Mouse (Mus musculus): Measurements from ENCODE around the gene Idua. TPM values are rescaled to one million over a fixed set of nuclear protein-coding genes. Genes with fewer than 3 reads are reported as not detected.
A peak's percentile ranks its signal among the peaks of the same experiment; 100 is the strongest.

Gene Idua
- total and polyA plus RNA-seq, 3 experiments, result 6.2 to 43.2 (median 9.1) TPM

DNA sequence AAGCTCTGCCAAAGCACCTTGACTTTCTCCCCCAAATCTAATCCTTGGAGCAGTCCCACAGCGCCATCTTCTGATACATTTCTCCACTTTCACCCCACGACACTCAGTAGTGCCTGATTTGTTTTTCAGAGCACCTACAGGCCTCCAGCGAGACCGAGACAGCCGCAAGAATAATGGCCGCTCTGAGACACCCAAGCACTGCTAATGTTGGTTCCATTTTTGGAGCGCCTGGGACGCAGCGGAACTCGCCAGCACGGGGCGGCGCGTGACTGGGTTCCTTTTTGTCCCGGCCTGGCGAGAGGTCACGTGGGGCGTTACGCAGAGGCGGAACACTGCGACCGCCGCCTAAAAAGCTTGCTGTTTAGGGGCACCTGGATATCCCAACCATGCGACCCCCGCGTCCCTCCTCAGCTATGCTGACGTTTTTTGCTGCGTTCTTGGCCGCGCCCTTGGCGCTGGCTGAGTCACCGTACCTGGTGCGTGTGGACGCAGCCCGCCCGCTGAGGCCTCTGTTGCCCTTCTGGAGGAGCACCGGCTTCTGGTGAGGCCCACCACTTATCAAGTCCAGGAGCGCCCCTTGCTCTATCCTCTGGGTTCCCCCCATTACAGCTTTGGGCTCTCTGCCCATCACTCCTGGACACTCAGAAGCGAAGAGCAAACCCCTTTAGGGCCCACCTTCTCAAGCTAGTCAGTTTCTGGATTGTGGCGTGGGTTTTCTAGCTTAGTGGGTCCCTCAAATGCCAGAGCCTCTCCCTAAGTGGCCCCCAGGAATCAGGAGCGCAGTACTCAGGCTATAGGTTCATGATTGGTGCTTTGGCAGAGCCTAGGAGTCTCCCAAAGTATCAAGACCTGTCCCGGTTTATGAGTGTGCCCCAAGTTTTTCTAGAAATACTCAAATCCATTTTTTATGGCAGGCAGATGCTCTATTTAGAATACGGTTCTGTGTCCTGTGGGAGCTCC lies 9.1 kb downstream of the Idua start, which contains the start of gene Dgkq:
Dgkq (minus strand) TSS at position 696 of the 960 bp plus-strand sequence.
- peaks cover 73% of the 10 kb centered on the region for H3K4me1 ChIP-seq (ENCODE audit: insufficient read depth, low read depth, low read length)
- TF ChIP-seq GATA2 (IDR thresholded peaks at IDR 0.05; ENCODE audit: borderline replicate concordance, low read depth, low read length) (no peak), POLR2AphosphoS5 (IDR thresholded peaks at IDR 0.05; ENCODE audit: insufficient replicate concordance, low read depth, low read length) (no peak), GATA1 (IDR thresholded peaks at IDR 0.05; ENCODE audit: borderline replicate concordance, low read length) (no peak), TAL1 (conservative IDR thresholded peaks at IDR 0.05; ENCODE audit: low read depth, low read length) (no peak), CTCF (IDR thresholded peaks at IDR 0.05; ENCODE audit: low read depth, low read length) (0 out of 2 replicates have a peak, but pooled peaks have one; percentile 15)
- peaks cover 42% of the 10 kb centered on the region for H3K36me3 ChIP-seq (replicated peaks)
- peak; percentile 66 for DNase-seq (ENCODE audit: low spot score)
- H3K4me3 ChIP-seq (ENCODE audit: low read depth, low read length), result peak within 1 kb of the TSS; percentile 75
- no peaks in the 10 kb centered on the region for H3K27me3 ChIP-seq (ENCODE audit: insufficient read depth, low read length)
- ATAC-seq (ENCODE audit: extremely low read depth, insufficient number of reproducible peaks, low FRiP score, poor library complexity, severe bottlenecking), result peak; percentile 67
- H3K9me3 ChIP-seq (replicated peaks), result no peaks in the 10 kb centered on the region

DNA sequence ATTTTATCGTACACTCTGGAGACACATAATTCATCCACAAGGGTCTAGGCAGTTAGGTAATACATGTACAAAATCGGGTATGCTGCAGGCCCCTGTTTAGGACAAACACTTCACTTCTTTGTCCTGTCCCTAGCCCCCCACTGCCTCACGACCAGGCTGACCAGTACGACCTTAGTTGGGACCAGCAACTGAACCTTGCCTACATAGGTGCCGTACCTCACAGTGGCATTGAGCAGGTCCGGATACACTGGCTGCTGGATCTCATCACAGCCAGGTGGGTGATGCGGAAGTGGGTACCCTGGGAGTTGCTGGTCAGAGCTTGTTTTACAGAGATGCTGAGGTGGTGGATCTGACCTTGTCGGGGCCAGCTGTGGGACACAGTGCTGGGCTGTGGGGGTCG lies 9.9 kb downstream of the Idua start:
- H3K27me3 ChIP-seq (ENCODE audit: insufficient read depth, low read length), result no peaks in the 10 kb centered on the region
- peaks cover 75% of the 10 kb centered on the region for H3K4me1 ChIP-seq (ENCODE audit: insufficient read depth, low read depth, low read length)
- peaks cover 47% of the 10 kb centered on the region for H3K36me3 ChIP-seq (replicated peaks)
- H3K4me3 ChIP-seq (ENCODE audit: low read depth, low read length), result peak overlapping the region; percentile 75
- H3K9me3 ChIP-seq (replicated peaks), result no peaks in the 10 kb centered on the region
- TF ChIP-seq GATA2 (IDR thresholded peaks at IDR 0.05; ENCODE audit: borderline replicate concordance, low read depth, low read length), result no peak
- no peak for TF ChIP-seq GATA1 (IDR thresholded peaks at IDR 0.05; ENCODE audit: borderline replicate concordance, low read length)
- no peak for DNase-seq (ENCODE audit: low spot score)
- no peak for ATAC-seq (ENCODE audit: extremely low read depth, insufficient number of reproducible peaks, low FRiP score, poor library complexity, severe bottlenecking)

DNA sequence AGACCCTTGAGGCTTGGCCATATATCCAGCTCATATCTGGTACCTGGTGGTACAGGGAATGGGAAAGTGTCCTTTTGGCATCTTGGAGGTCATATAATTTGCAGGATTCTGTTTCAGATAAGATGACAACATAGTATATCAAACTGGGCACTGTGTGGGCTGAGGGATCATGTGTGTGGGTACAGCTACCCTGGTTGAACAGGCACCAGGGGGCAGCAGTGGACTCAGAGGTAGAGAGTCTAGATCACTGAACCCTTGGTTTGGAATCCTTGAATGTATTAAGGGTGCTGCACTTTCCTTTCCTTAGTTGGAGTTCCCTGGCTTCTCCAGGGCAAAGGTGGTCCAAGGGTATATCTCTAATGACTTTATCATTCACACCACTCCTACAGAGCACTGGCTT lies 10.7 kb downstream of the Idua start:
- peak; percentile 36 for ATAC-seq (ENCODE audit: extremely low read depth, insufficient number of reproducible peaks, low FRiP score, poor library complexity, severe bottlenecking)

DNA sequence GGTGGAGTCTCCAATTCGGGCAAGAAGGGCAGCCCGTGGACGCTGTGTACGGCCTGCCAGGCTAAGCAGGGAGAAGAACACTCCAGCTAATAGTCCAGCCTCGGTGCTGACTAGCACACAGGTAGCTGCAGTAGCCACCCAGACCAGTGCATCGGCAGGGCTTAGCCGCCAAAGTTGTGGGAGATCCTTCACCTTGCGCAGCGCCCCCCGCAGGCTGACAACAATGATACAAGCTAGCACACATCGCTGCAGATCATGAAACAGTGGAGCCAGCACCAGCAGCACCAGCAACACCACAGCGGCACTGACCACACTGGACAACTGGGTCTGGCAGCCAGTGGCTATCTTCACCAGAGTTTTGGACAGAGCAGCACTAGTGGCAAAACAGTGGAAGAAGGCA lies 11.6 kb downstream of the Idua start:
- Histone ChIP-seq H3K36me3 (replicated peaks) (peaks cover 52% of the 10 kb centered on the region), H3K4me3 (ENCODE audit: low read depth, low read length) (peak overlapping the region; percentile 40; the same call in 1 of the 2 replicates), H3K9me3 (replicated peaks) (no peaks in the 10 kb centered on the region), H3K4me1 (ENCODE audit: insufficient read depth, low read depth, low read length) (peaks cover 93% of the 10 kb centered on the region), H3K27me3 (ENCODE audit: insufficient read depth, low read length) (no peaks in the 10 kb centered on the region)
- TF ChIP-seq GATA1 (IDR thresholded peaks at IDR 0.05; ENCODE audit: borderline replicate concordance, low read length), result no peak
- peak; percentile 37; the same call in 1 of the 2 replicates for TF ChIP-seq CTCF (IDR thresholded peaks at IDR 0.05; ENCODE audit: low read depth, low read length)
- ATAC-seq (ENCODE audit: extremely low read depth, insufficient number of reproducible peaks, low FRiP score, poor library complexity, severe bottlenecking), result no peak
- DNase-seq (ENCODE audit: low spot score), result no peak

More for the DNA sequence above, 10.7 kb downstream of the Idua start:
- H3K36me3 ChIP-seq (replicated peaks), result peaks cover 49% of the 10 kb centered on the region
- no peaks in the 10 kb centered on the region for H3K27me3 ChIP-seq (ENCODE audit: insufficient read depth, low read length)
- peak; percentile 64 for DNase-seq (ENCODE audit: low spot score)
- peaks cover 83% of the 10 kb centered on the region for H3K4me1 ChIP-seq (ENCODE audit: insufficient read depth, low read depth, low read length)
- TF ChIP-seq CTCF (IDR thresholded peaks at IDR 0.05; ENCODE audit: low read depth, low read length) (peak; percentile 48; the same call in 1 of the 2 replicates), TAL1 (conservative IDR thresholded peaks at IDR 0.05; ENCODE audit: low read depth, low read length) (no peak)
- H3K4me3 ChIP-seq (ENCODE audit: low read depth, low read length), result peak overlapping the region; percentile 40; the same call in 1 of the 2 replicates
- no peaks in the 10 kb centered on the region for H3K9me3 ChIP-seq (replicated peaks)

DNA sequence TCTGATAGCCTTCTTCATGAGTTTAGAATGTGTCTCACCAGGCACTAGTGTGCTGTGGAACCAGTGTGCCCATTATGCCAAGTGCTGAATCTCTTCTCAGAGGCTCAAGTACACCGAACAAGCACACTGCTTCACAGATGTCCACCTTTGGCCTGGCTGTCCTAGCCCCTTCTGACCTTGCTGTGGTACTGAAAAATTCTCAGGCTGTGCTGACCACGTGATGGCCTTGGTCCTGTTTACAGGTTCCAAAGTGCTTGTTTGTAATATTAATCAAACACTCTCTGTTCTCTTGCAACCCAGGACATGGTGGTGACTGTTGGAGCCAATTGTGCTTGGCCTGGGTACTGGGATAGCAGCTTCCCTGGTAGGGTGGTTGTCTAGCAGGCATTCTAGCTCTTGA lies 14.5 kb downstream of the Idua start:
- Histone ChIP-seq H3K4me1 (ENCODE audit: insufficient read depth, low read depth, low read length) (peaks cover 99% of the 10 kb centered on the region), H3K27me3 (ENCODE audit: insufficient read depth, low read length) (no peaks in the 10 kb centered on the region), H3K9me3 (replicated peaks) (no peaks in the 10 kb centered on the region), H3K36me3 (replicated peaks) (peaks cover 56% of the 10 kb centered on the region), H3K4me3 (ENCODE audit: low read depth, low read length) (peak overlapping the region; percentile 69)
- TF ChIP-seq GATA2 (IDR thresholded peaks at IDR 0.05; ENCODE audit: borderline replicate concordance, low read depth, low read length) (no peak), TAL1 (conservative IDR thresholded peaks at IDR 0.05; ENCODE audit: low read depth, low read length) (no peak), POLR2AphosphoS5 (IDR thresholded peaks at IDR 0.05; ENCODE audit: insufficient replicate concordance, low read depth, low read length) (no peak), CTCF (IDR thresholded peaks at IDR 0.05; ENCODE audit: low read depth, low read length) (no peak), GATA1 (IDR thresholded peaks at IDR 0.05; ENCODE audit: borderline replicate concordance, low read length) (no peak)
- DNase-seq (ENCODE audit: low spot score), result no peak
- no peak for ATAC-seq (ENCODE audit: extremely low read depth, insufficient number of reproducible peaks, low FRiP score, poor library complexity, severe bottlenecking)

DNA sequence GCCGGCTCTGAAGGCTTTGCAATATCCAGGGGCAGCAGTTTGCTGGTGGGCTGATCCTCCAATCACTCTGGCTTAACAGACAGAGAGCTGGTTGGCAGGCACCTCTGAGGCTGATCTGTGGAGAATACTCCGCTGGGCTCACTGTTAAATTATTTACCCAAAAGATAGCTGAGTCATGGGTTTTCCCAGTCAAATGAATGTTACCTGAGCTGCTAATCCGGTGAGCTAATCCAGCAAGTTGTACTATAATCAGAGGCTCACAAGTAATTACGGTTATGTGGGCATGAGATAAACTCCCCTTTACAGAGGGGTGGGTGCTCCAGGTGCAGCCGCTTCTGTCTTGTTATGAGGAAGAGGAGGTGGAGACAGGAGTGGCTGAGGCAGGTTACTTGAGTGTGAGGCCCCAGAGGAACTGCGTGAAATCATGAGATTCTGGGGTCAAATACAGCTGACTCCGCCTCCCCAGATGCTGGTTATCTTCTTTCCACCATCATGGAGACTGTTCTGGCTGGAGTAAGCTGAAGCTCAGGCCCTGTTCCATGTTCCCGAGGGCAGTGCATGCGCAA lies 15.2 kb downstream of the Idua start, which contains the start of gene Slc26a1:
Slc26a1 (minus strand) TSS at position 319 of the 566 bp plus-strand sequence.
- Histone ChIP-seq H3K9me3 (replicated peaks) (no peaks in the 10 kb centered on the region), H3K36me3 (replicated peaks) (peaks cover 58% of the 10 kb centered on the region), H3K4me3 (ENCODE audit: low read depth, low read length) (peak within 1 kb of the TSS; percentile 70), H3K27me3 (ENCODE audit: insufficient read depth, low read length) (no peaks in the 10 kb centered on the region), H3K4me1 (ENCODE audit: insufficient read depth, low read depth, low read length) (peaks cover 98% of the 10 kb centered on the region)
- TF ChIP-seq POLR2AphosphoS5 (IDR thresholded peaks at IDR 0.05; ENCODE audit: insufficient replicate concordance, low read depth, low read length), result no peak
- TF ChIP-seq TAL1 (conservative IDR thresholded peaks at IDR 0.05; ENCODE audit: low read depth, low read length), result no peak
- TF ChIP-seq GATA2 (IDR thresholded peaks at IDR 0.05; ENCODE audit: borderline replicate concordance, low read depth, low read length), result no peak
- TF ChIP-seq GATA1 (IDR thresholded peaks at IDR 0.05; ENCODE audit: borderline replicate concordance, low read length), result no peak
- no peak for TF ChIP-seq CTCF (IDR thresholded peaks at IDR 0.05; ENCODE audit: low read depth, low read length)
- ATAC-seq (ENCODE audit: extremely low read depth, insufficient number of reproducible peaks, low FRiP score, poor library complexity, severe bottlenecking) (peak; percentile 23), DNase-seq (ENCODE audit: low spot score) (peak; percentile 60)

All from G1E (cell line).